Mouse (Mus musculus) cortical plate, adult 2 months (tissue): ENCODE results near the gene Dok1.

Source experiments
- CTCF ChIP-seq: fragments of 200-500 bp; IDR thresholded peaks from 2 replicates; pipeline ENCODE4 v1.5.1; 2011; ENCODE audit warnings: mild to moderate bottlenecking, control low read depth, low read length; ENCODE audit not compliant: insufficient read depth; ENCODE audit errors: extremely low read depth
- POLR2A ChIP-seq: fragments of 200-500 bp; IDR thresholded peaks from 2 replicates; pipeline ENCODE4 v1.6.1; 2011; ENCODE audit warnings: mild to moderate bottlenecking, low read length, control low read depth; ENCODE audit not compliant: insufficient read depth; ENCODE audit errors: extremely low read depth

DNA sequence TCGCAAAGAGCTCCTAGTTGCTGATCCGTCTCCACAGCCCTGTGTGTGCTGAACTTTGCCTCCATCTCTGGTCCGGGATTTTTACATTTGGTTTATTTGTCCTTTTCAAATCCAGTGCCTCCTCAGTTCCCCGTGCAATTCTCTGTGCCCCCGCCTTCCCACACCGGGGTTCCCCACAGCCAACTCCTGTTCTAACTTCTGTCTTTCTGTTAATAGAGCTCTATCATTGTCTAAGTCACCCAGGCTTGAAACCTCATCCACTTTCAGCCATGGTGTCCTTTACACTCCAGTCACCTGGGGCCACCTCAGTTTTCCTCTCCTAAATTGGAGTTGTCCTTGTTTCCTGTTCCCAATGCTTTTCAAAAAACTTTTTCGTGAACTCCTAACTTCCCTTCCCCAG is 22.0 kb downstream of the Dok1 start:
- TF ChIP-seq CTCF = no peak
- TF ChIP-seq POLR2A = no peak
